Mouse (Mus musculus) bone marrow, adult 2 months (tissue): Measurements from ENCODE around the gene Casz1.

Experiments used
- CTCF ChIP-seq: fragments of 200-500 bp; IDR thresholded peaks from 2 replicates; pipeline ENCODE4 v1.5.1; 2011; ENCODE audit warnings: low read length, control low read depth; ENCODE audit not compliant: control insufficient read depth, insufficient read depth
- POLR2A ChIP-seq: fragments of 200-500 bp; IDR thresholded peaks from 2 replicates; pipeline ENCODE4 v1.6.1; 2011; ENCODE audit warnings: low read depth, mild to moderate bottlenecking, control low read depth, low read length, borderline replicate concordance; ENCODE audit not compliant: control insufficient read depth

GRCm38 (mm10) chr4:148844921-148845320 lies 40.7 kb downstream of the Casz1 start:
- TF ChIP-seq CTCF (no peak), POLR2A (no peak)
